Mouse (Mus musculus) MEL (cell line): ENCODE results near the gene Taf1c. TPM values are rescaled to one million over a fixed set of nuclear protein-coding genes. Genes with fewer than 3 reads are reported as not detected.

Experiments
- DNase-seq: peaks from one replicate; pipeline ENCODE4 v3.0.0; 2011; ENCODE audit warnings: low read depth, low spot score
- H3K27ac ChIP-seq: 2 replicates; pipeline ENCODE4 v1.5.1; 2012; ENCODE audit warnings: low read depth, mild to moderate bottlenecking, control low read depth, low read length, moderate library complexity; ENCODE audit not compliant: control insufficient read depth
- H3K27me3 ChIP-seq, 2 experiments: fragments of 150-350 bp in 1 of 2; sonication (generic) in 1 of 2; 2 replicates each; pipeline ENCODE4 v1.6.1; 2012; ENCODE audit warnings: low read length in 2 of 2, mild to moderate bottlenecking in 2 of 2, improper control_type of control experiment in 1 of 2, moderate library complexity in 1 of 2; ENCODE audit not compliant: insufficient read depth in 2 of 2, control insufficient read depth in 1 of 2
- H3K36me3 ChIP-seq, 2 experiments: 2 replicates each; pipeline ENCODE4 v1.6.1; 2012 to 2014; ENCODE audit warnings: low read length in 2 of 2, improper control_type of control experiment in 1 of 2, inconsistent platforms in 1 of 2, mild to moderate bottlenecking in 1 of 2; ENCODE audit not compliant: insufficient read depth in 2 of 2, control insufficient read depth in 1 of 2
- H3K4me1 ChIP-seq, 2 experiments: fragments of 150-350 bp in 1 of 2; sonication (generic) in 1 of 2; 2 replicates each; pipeline ENCODE4 v1.6.1; 2012; ENCODE audit warnings: low read length in 2 of 2, improper control_type of control experiment in 1 of 2, mild to moderate bottlenecking in 1 of 2; ENCODE audit not compliant: insufficient read depth in 2 of 2, control insufficient read depth in 1 of 2
- H3K4me3 ChIP-seq, 2 experiments: fragments of 150-350 bp in 1 of 2; sonication (generic) in 1 of 2; 2 replicates each; pipeline ENCODE4 v1.5.1; 2012; ENCODE audit warnings: low read depth in 2 of 2, low read length in 2 of 2, mild to moderate bottlenecking in 2 of 2, moderate library complexity in 2 of 2, control low read depth in 1 of 2, improper control_type of control experiment in 1 of 2; ENCODE audit not compliant: control insufficient read depth in 1 of 2, insufficient read depth in 1 of 2
- H3K79me2 ChIP-seq: 2 replicates; pipeline ENCODE4 v1.6.1; 2012; ENCODE audit warnings: mild to moderate bottlenecking, low read length, moderate library complexity; ENCODE audit not compliant: control insufficient read depth, poor library complexity, insufficient read depth
- H3K9ac ChIP-seq: 2 replicates; pipeline ENCODE4 v1.6.1; 2012; ENCODE audit warnings: low read depth, mild to moderate bottlenecking, control low read depth, low read length, moderate library complexity; ENCODE audit not compliant: control insufficient read depth, poor library complexity, severe bottlenecking
- H3K9me3 ChIP-seq: fragments of 150-350 bp; sonication (generic); replicated peaks from 2 replicates; pipeline ENCODE4 v1.6.1; 2012; ENCODE audit warnings: mild to moderate bottlenecking, low read length, improper control_type of control experiment, moderate library complexity; ENCODE audit not compliant: insufficient read depth
- BHLHE40 ChIP-seq: IDR thresholded peaks from 2 replicates; pipeline ENCODE4 v1.6.1; 2012; ENCODE audit warnings: low read depth, mild to moderate bottlenecking, inconsistent platforms, low read length, improper control_type of control experiment, borderline replicate concordance
- CHD1 ChIP-seq: IDR thresholded peaks from 2 replicates; pipeline ENCODE4 v1.6.1; 2012; ENCODE audit warnings: low read depth, mild to moderate bottlenecking, inconsistent platforms, low read length, improper control_type of control experiment
- CTCF ChIP-seq, 3 experiments: IDR thresholded peaks in 2 of 3; conservative IDR thresholded peaks in 1 of 3; 2 replicates each; pipeline ENCODE4 v1.5.1; 2011 to 2012; ENCODE audit warnings: low read length in 3 of 3, low read depth in 2 of 3, mild to moderate bottlenecking in 2 of 3, improper control_type of control experiment in 1 of 3, inconsistent platforms in 1 of 3, mixed read lengths in 1 of 3, moderate library complexity in 1 of 3; ENCODE audit not compliant: control insufficient read depth in 1 of 3, insufficient read depth in 1 of 3, poor library complexity in 1 of 3, severe bottlenecking in 1 of 3
- E2F4 ChIP-seq: IDR thresholded peaks from 2 replicates; pipeline ENCODE4 v1.6.1; 2011; ENCODE audit warnings: low read depth, low read length, improper control_type of control experiment, borderline replicate concordance
- GATA1 ChIP-seq: IDR thresholded peaks from 2 replicates; pipeline ENCODE4 v1.6.1; 2011; ENCODE audit warnings: low read depth, low read length, improper control_type of control experiment
- KAT2A ChIP-seq: conservative IDR thresholded peaks from 2 replicates; pipeline ENCODE4 v1.6.1; 2012; ENCODE audit warnings: low read depth, low read length, improper control_type of control experiment, inconsistent platforms
- MAFK ChIP-seq: IDR thresholded peaks from 2 replicates; pipeline ENCODE4 v1.6.1; 2011; ENCODE audit warnings: low read depth, mild to moderate bottlenecking, low read length, improper control_type of control experiment, borderline replicate concordance
- MXI1 ChIP-seq: IDR thresholded peaks from 2 replicates; pipeline ENCODE4 v1.6.1; 2011; ENCODE audit warnings: mild to moderate bottlenecking, low read depth, low read length, improper control_type of control experiment
- MYB ChIP-seq: IDR thresholded peaks from 2 replicates; pipeline ENCODE4 v1.6.1; 2011; ENCODE audit warnings: mild to moderate bottlenecking, low read depth, low read length, improper control_type of control experiment
- POLR2A ChIP-seq, 2 experiments: IDR thresholded peaks; 2 replicates each; pipeline ENCODE4 v1.6.1; 2011 to 2012; ENCODE audit warnings: low read length in 2 of 2, mild to moderate bottlenecking in 2 of 2, control low read depth in 1 of 2, improper control_type of control experiment in 1 of 2, low read depth in 1 of 2, moderate library complexity in 1 of 2; ENCODE audit not compliant: control insufficient read depth in 1 of 2, insufficient read depth in 1 of 2, poor library complexity in 1 of 2
- POLR2AphosphoS2 ChIP-seq: IDR thresholded peaks from 2 replicates; pipeline ENCODE4 v1.6.1; 2011; ENCODE audit warnings: low read length, improper control_type of control experiment
- RAD21 ChIP-seq: IDR thresholded peaks from 2 replicates; pipeline ENCODE4 v1.6.1; 2011; ENCODE audit warnings: mild to moderate bottlenecking, low read depth, low read length, improper control_type of control experiment
- SMC3 ChIP-seq: IDR thresholded peaks from 2 replicates; pipeline ENCODE4 v1.6.1; 2011; ENCODE audit warnings: low read depth, low read length, improper control_type of control experiment
- TAL1 ChIP-seq: IDR thresholded peaks from 2 replicates; pipeline ENCODE4 v1.6.1; 2012; ENCODE audit warnings: mild to moderate bottlenecking, inconsistent platforms, low read length, moderate library complexity, mixed read lengths
- USF1 ChIP-seq: IDR thresholded peaks from 2 replicates; pipeline ENCODE4 v1.6.1; 2014; ENCODE audit warnings: low read depth, mild to moderate bottlenecking, inconsistent platforms, low read length, improper control_type of control experiment, moderate library complexity
- USF2 ChIP-seq, 2 experiments: IDR thresholded peaks; 2 replicates each; pipeline ENCODE4 v1.6.1; 2011 to 2012; ENCODE audit warnings: improper control_type of control experiment in 2 of 2, low read length in 2 of 2, borderline replicate concordance in 1 of 2, inconsistent platforms in 1 of 2, low read depth in 1 of 2, mild to moderate bottlenecking in 1 of 2; ENCODE audit not compliant: insufficient read depth in 1 of 2
- ZC3H11A ChIP-seq: IDR thresholded peaks from 2 replicates; pipeline ENCODE4 v1.6.1; 2012; ENCODE audit warnings: low read depth, mild to moderate bottlenecking, inconsistent platforms, low read length, improper control_type of control experiment
- ZKSCAN1 ChIP-seq: IDR thresholded peaks from 2 replicates; pipeline ENCODE4 v1.6.1; 2012; ENCODE audit warnings: low read depth, mild to moderate bottlenecking, inconsistent platforms, low read length, improper control_type of control experiment, moderate library complexity
- ZMIZ1 ChIP-seq: IDR thresholded peaks from 2 replicates; pipeline ENCODE4 v1.6.1; 2012; ENCODE audit warnings: low read depth, mild to moderate bottlenecking, inconsistent platforms, low read length, improper control_type of control experiment, moderate library complexity
- polyA plus RNA-seq, 2 experiments: library from polyadenylated mRNA; stranded (reverse) in 1 of 2; unstranded in 1 of 2; fragments of >175 nt in 1 of 2; fragments of >200 nt in 1 of 2; gene quantifications; 2 replicates each; pipeline versions ENCODE4 v1.2.1 to v1.2.4; 2012; ENCODE audit warnings: low replicate concordance in 2 of 2, low read depth in 1 of 2; ENCODE audit not compliant: insufficient read length in 2 of 2, insufficient read depth in 1 of 2, missing spikeins in 1 of 2
- total RNA-seq: library from RNA; depleted of rRNA; stranded (reverse); fragments of 300-350 nt; gene quantifications from 2 replicates; pipeline ENCODE4 v1.2.3, GENCODE M21; 2012

The Taf1c gene
- total and polyA plus RNA-seq, 3 experiments, result 28.8 to 32.0 TPM; not detected in 1

- Histone ChIP-seq H3K79me2 (no peaks in the 10 kb centered on the region), H3K4me3 (no peak overlapping the region), H3K27ac (no peak overlapping the region), H3K9ac (no peak overlapping the region), H3K4me1 (no peaks in the 10 kb centered on the region; a peak in 1 of 4 replicates), H3K36me3 (no peaks in the 10 kb centered on the region), H3K27me3 (peaks cover 0 to 2% of the 10 kb centered on the region in 2 experiments; a peak in 2 of 4 replicates), H3K9me3 (no peaks in the 10 kb centered on the region)
- DNase-seq, result no peak
- TF ChIP-seq CHD1, result no peak
- TF ChIP-seq RAD21, result no peak
- no peak for TF ChIP-seq BHLHE40
- no peak for TF ChIP-seq MYB
- TF ChIP-seq ZMIZ1, result no peak
- TF ChIP-seq ZC3H11A, result no peak
- TF ChIP-seq ZKSCAN1, result no peak
- TF ChIP-seq SMC3, result no peak
- TF ChIP-seq CTCF (IDR thresholded peaks at IDR 0.05 in 2 of 3, conservative IDR thresholded peaks at IDR 0.05 in 1 of 3; ENCODE audit: control insufficient read depth in 1 of 3, insufficient read depth in 1 of 3, low read depth in 2 of 3, low read length in 3 of 3, poor library complexity in 1 of 3, severe bottlenecking in 1 of 3), result no peak
- TF ChIP-seq E2F4, result no peak
- no peak for TF ChIP-seq MXI1
Observed at GRCm38 (mm10) chr8:119622555-119622954, 17.5 kb upstream of the Taf1c start.

GRCm38 (mm10) chr8:119620848-119621465 is 15.9 kb upstream of the Taf1c start:
- Histone ChIP-seq H3K4me1 (no peaks in the 10 kb centered on the region), H3K9me3 (no peaks in the 10 kb centered on the region), H3K36me3 (no peaks in the 10 kb centered on the region), H3K27ac (no peak overlapping the region), H3K27me3 (peaks cover 0 to 2% of the 10 kb centered on the region in 2 experiments; a peak in 2 of 4 replicates), H3K4me3 (no peak overlapping the region), H3K9ac (no peak overlapping the region), H3K79me2 (no peaks in the 10 kb centered on the region)
- DNase-seq, result no peak
- TF ChIP-seq MXI1 (no peak), USF1 (no peak), ZMIZ1 (no peak), MYB (no peak), TAL1 (no peak), MAFK (no peak), GATA1 (no peak), KAT2A (no peak), CTCF (IDR thresholded peaks at IDR 0.05 in 2 of 3, conservative IDR thresholded peaks at IDR 0.05 in 1 of 3; ENCODE audit: control insufficient read depth in 1 of 3, insufficient read depth in 1 of 3, low read depth in 2 of 3, low read length in 3 of 3, poor library complexity in 1 of 3, severe bottlenecking in 1 of 3) (no peak), BHLHE40 (no peak), POLR2A (IDR thresholded peaks at IDR 0.05; ENCODE audit: control insufficient read depth in 1 of 2, insufficient read depth in 1 of 2, low read depth in 1 of 2, low read length in 2 of 2, poor library complexity in 1 of 2) (no peak), SMC3 (no peak), ZKSCAN1 (no peak), POLR2AphosphoS2 (no peak), ZC3H11A (no peak), USF2 (IDR thresholded peaks at IDR 0.05; ENCODE audit: borderline replicate concordance in 1 of 2, insufficient read depth in 1 of 2, low read depth in 1 of 2, low read length in 2 of 2) (no peak)
